Mouse (Mus musculus): ENCODE measurements at regions not wholly inside any gene's neighbourhood (a gene's known extent, or its start where the extent isn't known, plus 50 kb on each side); places are given as distances from the start of the nearest gene placed in this dataset.

DNA sequence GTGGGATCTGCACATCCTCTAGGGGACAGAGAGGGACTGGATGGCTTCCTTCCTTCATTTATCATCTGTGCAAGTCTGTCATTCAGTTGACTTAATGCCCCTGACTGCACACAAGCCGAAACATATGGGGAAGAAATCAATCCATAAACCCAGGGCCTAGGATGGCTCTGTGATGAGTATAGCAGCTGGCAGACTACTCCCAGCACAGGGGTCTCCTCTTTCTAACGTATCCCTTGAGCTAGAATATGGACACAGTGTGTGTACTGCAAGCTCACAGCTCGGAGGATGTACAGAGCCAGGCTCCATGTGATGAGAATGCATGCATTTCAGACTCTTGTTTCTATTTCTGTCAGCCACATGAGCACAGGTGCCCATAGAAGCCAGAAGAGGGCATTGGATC lies 180.3 kb downstream of the Parn start:
- H3K4me3 ChIP-seq (ENCODE audit: insufficient read depth, low read depth, low read length), result no peak overlapping the region
- H3K4me1 ChIP-seq (ENCODE audit: control insufficient read depth, insufficient read depth, low read length), result no peaks in the 10 kb centered on the region
- 81% methylated on average over 3 of the region's 3 CpGs for WGBS
- no peaks in the 10 kb centered on the region for H3K27me3 ChIP-seq (ENCODE audit: control insufficient read depth, insufficient read depth, low read length)
- TF ChIP-seq CTCF (IDR thresholded peaks at IDR 0.05; ENCODE audit: low read depth, low read length), result no peak
- TF ChIP-seq POLR2A (IDR thresholded peaks at IDR 0.05; ENCODE audit: extremely low read depth, insufficient read depth, low read length), result no peak
- no peak for DNase-seq (ENCODE audit: extremely low read depth, low read depth, low spot score)
- no peak overlapping the region for H3K27ac ChIP-seq (replicated peaks; ENCODE audit: insufficient read depth, low read depth, low read length)
- H3K36me3 ChIP-seq (ENCODE audit: control insufficient read depth, insufficient read depth, low read length), result no peaks in the 10 kb centered on the region
- no peak overlapping the region for H3K9ac ChIP-seq (ENCODE audit: low read depth, low read length)
- no peaks in the 10 kb centered on the region for H3K79me2 ChIP-seq (ENCODE audit: control insufficient read depth, insufficient read depth, low read length)

DNA sequence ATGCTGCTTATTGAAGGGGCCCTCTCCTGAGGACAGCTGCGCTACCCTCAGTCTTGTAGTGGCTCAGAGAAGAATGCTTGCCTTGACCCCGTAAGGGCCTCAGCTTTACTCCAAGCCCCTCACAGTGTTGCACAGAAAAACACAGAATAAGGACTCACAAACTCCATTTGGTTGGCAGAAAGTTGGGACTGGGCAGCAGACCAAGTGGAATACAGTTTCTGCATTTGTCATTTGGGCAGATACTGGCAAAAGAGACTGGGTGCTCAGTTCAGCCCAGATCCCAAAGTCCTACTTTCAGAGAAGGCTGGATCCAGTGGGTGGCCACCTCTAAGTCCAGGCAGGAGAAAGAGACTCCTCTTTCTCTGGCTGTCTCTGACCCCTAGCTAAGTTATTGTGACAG lies 181.4 kb downstream of the Parn start:
- H3K27me3 ChIP-seq (ENCODE audit: control insufficient read depth, insufficient read depth, low read length), result no peaks in the 10 kb centered on the region
- peak; percentile 49 for DNase-seq (ENCODE audit: extremely low read depth, low read depth, low spot score)
- no peak overlapping the region for H3K9ac ChIP-seq (ENCODE audit: low read depth, low read length)
- H3K36me3 ChIP-seq (ENCODE audit: control insufficient read depth, insufficient read depth, low read length), result no peaks in the 10 kb centered on the region
- TF ChIP-seq POLR2A (IDR thresholded peaks at IDR 0.05; ENCODE audit: extremely low read depth, insufficient read depth, low read length) (no peak), CTCF (IDR thresholded peaks at IDR 0.05; ENCODE audit: low read depth, low read length) (no peak)
- WGBS, result 91% methylated on average over 2 of the region's 2 CpGs
- no peak overlapping the region for H3K4me3 ChIP-seq (ENCODE audit: insufficient read depth, low read depth, low read length)
- H3K79me2 ChIP-seq (ENCODE audit: control insufficient read depth, insufficient read depth, low read length), result no peaks in the 10 kb centered on the region
- no peak overlapping the region for H3K27ac ChIP-seq (replicated peaks; ENCODE audit: insufficient read depth, low read depth, low read length)
- no peaks in the 10 kb centered on the region for H3K4me1 ChIP-seq (ENCODE audit: control insufficient read depth, insufficient read depth, low read length)

DNA sequence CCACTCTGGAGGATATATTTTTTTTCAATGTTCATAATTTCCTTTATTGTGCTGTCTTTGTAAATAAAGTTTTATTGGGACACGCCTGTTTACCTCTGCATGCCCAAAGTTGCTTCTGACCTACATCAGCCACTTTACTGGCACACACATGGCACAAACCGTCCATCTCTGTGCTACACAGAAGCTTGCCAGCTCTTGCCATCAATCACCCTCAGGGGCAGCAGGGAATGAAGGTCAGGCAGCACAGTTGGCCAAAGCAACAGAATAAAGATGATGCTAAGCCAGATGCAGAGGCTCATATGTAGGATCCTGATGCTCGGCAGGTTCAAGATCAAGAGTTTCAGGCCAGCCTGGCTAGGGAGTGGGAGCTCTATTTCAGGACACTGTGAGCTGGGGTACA lies 187.7 kb downstream of the Parn start:
- WGBS, result 49% methylated on average over 3 of the region's 3 CpGs

DNA sequence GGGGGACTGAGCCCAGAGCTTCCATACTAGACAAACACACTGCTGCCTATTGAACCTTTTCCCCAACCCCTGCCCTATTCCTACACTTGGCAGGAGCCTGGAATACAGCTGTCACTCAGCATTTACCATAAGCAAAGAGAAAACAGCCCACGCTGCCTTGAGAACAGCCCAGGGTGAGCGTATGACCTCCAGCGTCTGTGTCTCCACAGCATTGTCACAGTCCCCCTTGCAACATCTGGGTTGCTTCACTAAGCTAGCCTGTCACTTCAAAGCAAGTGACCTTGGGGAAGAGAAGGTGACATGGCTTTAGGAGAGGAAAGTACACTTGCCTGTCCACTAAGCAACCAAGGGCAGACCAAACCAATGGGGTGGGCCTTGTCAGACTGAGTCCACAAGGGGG lies 191.3 kb downstream of the Parn start:
- Histone ChIP-seq H3K27me3 (ENCODE audit: control insufficient read depth, insufficient read depth, low read length) (peaks cover 5% of the 10 kb centered on the region; the same call in 1 of the 2 replicates), H3K27ac (replicated peaks; ENCODE audit: insufficient read depth, low read depth, low read length) (no peak overlapping the region), H3K79me2 (ENCODE audit: control insufficient read depth, insufficient read depth, low read length) (no peaks in the 10 kb centered on the region), H3K4me3 (ENCODE audit: insufficient read depth, low read depth, low read length) (no peak overlapping the region), H3K4me1 (ENCODE audit: control insufficient read depth, insufficient read depth, low read length) (peaks cover 5% of the 10 kb centered on the region), H3K36me3 (ENCODE audit: control insufficient read depth, insufficient read depth, low read length) (no peaks in the 10 kb centered on the region), H3K9ac (ENCODE audit: low read depth, low read length) (no peak overlapping the region)
- peak; percentile 13 for DNase-seq (ENCODE audit: extremely low read depth, low read depth, low spot score)
- TF ChIP-seq POLR2A (IDR thresholded peaks at IDR 0.05; ENCODE audit: extremely low read depth, insufficient read depth, low read length) (no peak), CTCF (IDR thresholded peaks at IDR 0.05; ENCODE audit: low read depth, low read length) (no peak)
- WGBS, result 57% methylated on average over 3 of the region's 3 CpGs

More for the DNA sequence above, 187.7 kb downstream of the Parn start:
- Histone ChIP-seq H3K9ac (ENCODE audit: low read depth, low read length) (no peak overlapping the region), H3K27ac (replicated peaks; ENCODE audit: insufficient read depth, low read depth, low read length) (no peak overlapping the region), H3K79me2 (ENCODE audit: control insufficient read depth, insufficient read depth, low read length) (no peaks in the 10 kb centered on the region), H3K27me3 (ENCODE audit: control insufficient read depth, insufficient read depth, low read length) (peaks cover 2% of the 10 kb centered on the region; the same call in 1 of the 2 replicates), H3K36me3 (ENCODE audit: control insufficient read depth, insufficient read depth, low read length) (no peaks in the 10 kb centered on the region), H3K4me1 (ENCODE audit: control insufficient read depth, insufficient read depth, low read length) (peaks cover 5% of the 10 kb centered on the region), H3K4me3 (ENCODE audit: insufficient read depth, low read depth, low read length) (no peak overlapping the region)
- TF ChIP-seq CTCF (IDR thresholded peaks at IDR 0.05; ENCODE audit: low read depth, low read length) (no peak), POLR2A (IDR thresholded peaks at IDR 0.05; ENCODE audit: extremely low read depth, insufficient read depth, low read length) (no peak)
- peak; percentile 43 for DNase-seq (ENCODE audit: extremely low read depth, low read depth, low spot score)

DNA sequence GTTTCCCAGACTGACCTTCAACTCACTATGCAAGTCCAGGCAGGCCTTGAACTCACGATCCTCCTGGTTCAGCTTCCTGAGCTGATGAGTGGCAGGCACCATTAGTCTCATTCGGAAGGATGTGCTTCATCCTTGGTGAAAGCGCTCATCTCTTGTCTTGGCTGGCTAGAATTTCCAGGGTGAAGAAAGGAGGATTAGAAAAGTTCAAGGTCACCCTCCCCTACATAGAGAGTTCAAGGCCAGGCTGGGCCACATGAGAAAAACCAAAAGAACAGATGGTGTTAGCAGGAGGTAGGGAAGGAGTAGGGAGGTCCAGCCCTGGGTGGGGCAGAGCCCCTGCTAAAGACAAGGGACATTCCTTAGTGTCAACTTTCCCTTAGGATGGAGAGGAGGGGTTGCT lies 193.0 kb downstream of the Parn start:
- H3K27ac ChIP-seq (replicated peaks; ENCODE audit: insufficient read depth, low read depth, low read length), result no peak overlapping the region

DNA sequence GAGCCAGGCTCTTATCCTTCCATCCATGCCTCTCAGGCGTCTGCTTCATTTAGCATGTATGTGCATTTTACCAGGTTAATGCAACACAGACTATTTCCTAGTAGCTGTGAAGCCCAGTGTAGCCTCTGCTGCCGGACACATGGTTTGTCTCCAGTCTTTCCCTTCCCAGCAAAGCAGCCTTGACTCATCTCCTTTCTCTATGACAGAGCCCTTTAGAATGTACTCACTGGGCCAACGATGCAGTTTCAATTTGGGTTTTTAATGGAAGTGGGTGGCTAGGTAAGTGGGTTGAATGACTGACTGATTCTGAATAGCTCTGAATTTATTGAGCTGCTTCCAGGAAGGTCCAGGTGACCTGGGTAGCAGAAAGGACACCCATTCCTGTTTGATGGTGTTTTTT lies 193.7 kb downstream of the Parn start:
- Histone ChIP-seq H3K9ac (ENCODE audit: low read depth, low read length) (no peak overlapping the region), H3K79me2 (ENCODE audit: control insufficient read depth, insufficient read depth, low read length) (no peaks in the 10 kb centered on the region), H3K36me3 (ENCODE audit: control insufficient read depth, insufficient read depth, low read length) (no peaks in the 10 kb centered on the region), H3K4me1 (ENCODE audit: control insufficient read depth, insufficient read depth, low read length) (peaks cover 3% of the 10 kb centered on the region; the same call in 1 of the 2 replicates), H3K27ac (replicated peaks; ENCODE audit: insufficient read depth, low read depth, low read length) (no peak overlapping the region), H3K27me3 (ENCODE audit: control insufficient read depth, insufficient read depth, low read length) (peaks cover 3% of the 10 kb centered on the region; the same call in 1 of the 2 replicates), H3K4me3 (ENCODE audit: insufficient read depth, low read depth, low read length) (no peak overlapping the region)
- no peak for DNase-seq (ENCODE audit: extremely low read depth, low read depth, low spot score)
- TF ChIP-seq CTCF (IDR thresholded peaks at IDR 0.05; ENCODE audit: low read depth, low read length) (no peak), POLR2A (IDR thresholded peaks at IDR 0.05; ENCODE audit: extremely low read depth, insufficient read depth, low read length) (no peak)
- 78% methylated on average over 3 of the region's 3 CpGs for WGBS

More for the DNA sequence above, 193.0 kb downstream of the Parn start:
- no peak overlapping the region for H3K4me3 ChIP-seq (ENCODE audit: insufficient read depth, low read depth, low read length)
- H3K9ac ChIP-seq (ENCODE audit: low read depth, low read length), result no peak overlapping the region
- no peaks in the 10 kb centered on the region for H3K79me2 ChIP-seq (ENCODE audit: control insufficient read depth, insufficient read depth, low read length)
- peaks cover 3% of the 10 kb centered on the region; the same call in 1 of the 2 replicates for H3K27me3 ChIP-seq (ENCODE audit: control insufficient read depth, insufficient read depth, low read length)
- H3K4me1 ChIP-seq (ENCODE audit: control insufficient read depth, insufficient read depth, low read length), result peaks cover 5% of the 10 kb centered on the region
- DNase-seq (ENCODE audit: extremely low read depth, low read depth, low spot score), result no peak
- H3K36me3 ChIP-seq (ENCODE audit: control insufficient read depth, insufficient read depth, low read length), result no peaks in the 10 kb centered on the region
- WGBS, result 87% methylated on average over 3 of the region's 3 CpGs
- no peak for TF ChIP-seq POLR2A (IDR thresholded peaks at IDR 0.05; ENCODE audit: extremely low read depth, insufficient read depth, low read length)
- no peak for TF ChIP-seq CTCF (IDR thresholded peaks at IDR 0.05; ENCODE audit: low read depth, low read length)

Measured in liver, adult 2 months (tissue).